Mouse (Mus musculus) hindbrain, embryonic 12.5 days (tissue): ENCODE results near the gene Ikzf2. TPM values are rescaled to one million over a fixed set of nuclear protein-coding genes. Genes with fewer than 3 reads are reported as not detected.

ENCODE experiments used
- ATAC-seq: fragments of 200-750 bp; cut with Nextera tagmentation; 2 replicates; pipeline ENCODE4 v1.8.0; 2017; ENCODE audit warnings: moderate TSS enrichment; ENCODE audit not compliant: low FRiP score
- H3K27ac ChIP-seq: fragments of 300-500 bp; sonication (generic); 2 replicates; pipeline ENCODE4 v1.5.1; 2016; ENCODE audit warnings: mild to moderate bottlenecking
- H3K27me3 ChIP-seq: fragments of 300-500 bp; sonication (generic); 2 replicates; pipeline ENCODE4 v1.6.1; 2016; ENCODE audit warnings: mild to moderate bottlenecking
- H3K36me3 ChIP-seq: fragments of 300-500 bp; sonication (generic); 2 replicates; pipeline ENCODE4 v1.6.1; 2016; ENCODE audit warnings: mild to moderate bottlenecking
- H3K4me1 ChIP-seq: fragments of 300-500 bp; sonication (generic); 2 replicates; pipeline ENCODE4 v1.6.1; 2016
- H3K4me2 ChIP-seq: fragments of 300-500 bp; sonication (generic); replicated peaks from 2 replicates; pipeline ENCODE4 v1.6.1; 2016; ENCODE audit warnings: mild to moderate bottlenecking
- H3K4me3 ChIP-seq: fragments of 300-500 bp; sonication (generic); 2 replicates; pipeline ENCODE4 v1.5.1; 2016; ENCODE audit warnings: mild to moderate bottlenecking
- H3K9ac ChIP-seq: fragments of 300-500 bp; sonication (generic); 2 replicates; pipeline ENCODE4 v1.6.1; 2016; ENCODE audit warnings: mild to moderate bottlenecking, moderate library complexity
- H3K9me3 ChIP-seq: fragments of 300-500 bp; sonication (generic); replicated peaks from 2 replicates; pipeline ENCODE4 v1.6.1; 2016; ENCODE audit warnings: mild to moderate bottlenecking
- WGBS: fragments of 180-500 bp; shearing (Covaris S2); methylation state at CpG from one replicate; pipeline ENCODE4 v1.1.7; 2016; 5-methylcytosine and 5-hydroxymethylcytosine counted together
- polyA plus RNA-seq: library from polyadenylated mRNA; unstranded; fragments of >200 nt; fragmentation: Nextera tagmentation; extraction: Ambion mirVana; gene quantifications from 2 replicates; pipeline ENCODE4 v1.2.1, GENCODE M21; 2016

Gene Ikzf2
- polyA plus RNA-seq, 1 experiment from 2014 or later: 6.2 TPM

GRCm38 (mm10) chr1:69685049-69685889, 1.8 kb downstream of the Ikzf2 start:
- H3K9ac ChIP-seq: peak overlapping the region; percentile 51
- ATAC-seq: no peak
- H3K9me3 ChIP-seq: no peaks in the 10 kb centered on the region
- peak overlapping the region; percentile 76 for H3K4me3 ChIP-seq
- H3K36me3 ChIP-seq: no peaks in the 10 kb centered on the region
- H3K27me3 ChIP-seq: no peaks in the 10 kb centered on the region
- H3K27ac ChIP-seq: peak overlapping the region; percentile 30; the same call in 1 of the 2 replicates
- WGBS: 2% methylated on average over 11 of the region's 11 CpGs
- H3K4me2 ChIP-seq: peak overlapping the region; percentile 73
- peaks cover 9% of the 10 kb centered on the region; the same call in 1 of the 2 replicates for H3K4me1 ChIP-seq

DNA sequence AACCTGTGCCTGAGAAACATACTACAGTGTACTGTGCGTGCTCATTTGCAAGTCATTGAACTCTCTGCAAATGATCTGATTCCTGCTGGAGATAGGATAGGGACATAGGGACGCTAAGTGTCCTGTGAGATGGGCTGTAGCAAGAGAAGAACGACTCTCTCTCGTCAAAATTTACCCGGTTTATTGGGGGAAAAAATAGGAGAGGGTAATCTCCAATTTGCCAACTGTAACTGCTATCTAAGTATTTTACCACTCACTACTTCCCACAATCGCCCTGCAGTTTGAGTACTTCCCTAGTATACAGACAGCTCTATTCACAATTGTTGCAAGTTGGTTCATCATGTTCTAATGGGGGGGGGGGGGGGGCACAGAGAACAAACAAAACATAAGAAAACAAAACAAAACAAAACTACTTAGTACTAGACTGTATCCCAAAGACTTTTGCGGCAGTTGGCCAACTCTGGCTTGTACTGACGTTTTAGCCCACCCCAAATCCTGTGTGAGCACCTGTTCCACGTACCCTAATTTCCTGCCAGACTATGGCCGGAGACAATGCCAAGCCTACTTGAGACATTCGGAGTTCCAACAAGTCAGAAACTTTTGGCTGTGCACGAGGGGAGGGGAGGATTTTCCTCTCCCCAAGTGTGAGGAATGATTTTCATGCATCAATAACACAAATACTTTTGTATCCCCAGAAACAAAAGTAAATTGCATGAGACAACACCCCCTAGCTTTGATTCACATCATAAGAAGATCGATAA, 2.6 kb downstream of the Ikzf2 start:
- Histone ChIP-seq H3K4me2 (peak overlapping the region; percentile 73), H3K9ac (no peak overlapping the region), H3K27me3 (no peaks in the 10 kb centered on the region), H3K9me3 (no peaks in the 10 kb centered on the region), H3K36me3 (no peaks in the 10 kb centered on the region), H3K4me3 (peak overlapping the region; percentile 76), H3K27ac (no peak overlapping the region), H3K4me1 (peaks cover 9% of the 10 kb centered on the region; the same call in 1 of the 2 replicates)
- WGBS: 33% methylated on average over 13 of the region's 13 CpGs
- ATAC-seq: no peak

DNA sequence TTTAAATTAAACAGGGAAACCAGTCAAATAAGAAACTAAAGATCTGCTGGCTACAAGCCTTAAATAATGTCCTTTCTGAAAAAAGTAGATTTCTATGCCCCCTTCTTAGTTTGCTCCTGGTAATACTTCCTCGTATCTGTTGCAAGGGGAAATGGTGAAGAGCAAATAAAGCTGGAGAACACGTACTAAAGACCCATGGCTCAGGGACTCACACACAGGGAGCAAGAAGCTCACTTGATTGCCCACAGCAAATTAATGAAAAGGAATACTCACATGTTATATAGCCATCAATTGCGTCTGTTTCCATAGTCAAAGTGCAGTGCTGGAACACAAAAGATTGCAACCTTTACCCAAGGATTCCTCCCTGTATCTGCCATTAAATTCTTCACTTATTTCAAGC, 3.2 kb downstream of the Ikzf2 start:
- Histone ChIP-seq H3K9ac (no peak overlapping the region), H3K4me1 (peaks cover 8% of the 10 kb centered on the region; the same call in 1 of the 2 replicates), H3K27ac (no peak overlapping the region), H3K27me3 (no peaks in the 10 kb centered on the region), H3K4me3 (no peak overlapping the region), H3K9me3 (no peaks in the 10 kb centered on the region), H3K36me3 (no peaks in the 10 kb centered on the region), H3K4me2 (0 out of 2 replicates have a peak overlapping the region, but pooled peaks have one; percentile 73)
- no peak for ATAC-seq
- 74% methylated on average over 3 of the region's 3 CpGs for WGBS

DNA sequence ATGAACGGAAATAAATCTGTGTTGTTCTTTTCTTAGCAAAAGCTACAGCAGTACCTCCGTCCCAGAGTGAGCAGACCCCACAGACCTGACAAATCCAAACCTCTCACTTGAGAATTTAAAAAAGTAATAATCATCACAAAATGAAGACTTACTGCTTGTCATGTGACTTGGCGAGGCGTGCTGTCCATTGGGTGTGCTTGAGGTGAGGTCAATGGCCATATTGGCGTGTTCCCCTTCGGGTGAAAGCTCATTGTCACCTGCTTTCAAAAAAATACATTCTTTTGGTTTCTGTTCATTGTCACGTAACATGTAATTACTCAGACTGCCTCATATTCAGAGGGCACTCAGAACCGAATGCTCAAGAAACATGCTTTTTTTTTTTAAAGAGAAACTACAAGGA, 4.0 kb downstream of the Ikzf2 start:
- H3K4me1 ChIP-seq: peaks cover 7% of the 10 kb centered on the region; the same call in 1 of the 2 replicates
- H3K27me3 ChIP-seq: no peaks in the 10 kb centered on the region
- H3K9ac ChIP-seq: no peak overlapping the region
- no peak overlapping the region for H3K27ac ChIP-seq
- H3K36me3 ChIP-seq: no peaks in the 10 kb centered on the region
- no peak for ATAC-seq
- H3K4me2 ChIP-seq: no peak overlapping the region
- WGBS: 86% methylated on average over 8 of the region's 8 CpGs
- no peak overlapping the region for H3K4me3 ChIP-seq
- H3K9me3 ChIP-seq: no peaks in the 10 kb centered on the region

DNA sequence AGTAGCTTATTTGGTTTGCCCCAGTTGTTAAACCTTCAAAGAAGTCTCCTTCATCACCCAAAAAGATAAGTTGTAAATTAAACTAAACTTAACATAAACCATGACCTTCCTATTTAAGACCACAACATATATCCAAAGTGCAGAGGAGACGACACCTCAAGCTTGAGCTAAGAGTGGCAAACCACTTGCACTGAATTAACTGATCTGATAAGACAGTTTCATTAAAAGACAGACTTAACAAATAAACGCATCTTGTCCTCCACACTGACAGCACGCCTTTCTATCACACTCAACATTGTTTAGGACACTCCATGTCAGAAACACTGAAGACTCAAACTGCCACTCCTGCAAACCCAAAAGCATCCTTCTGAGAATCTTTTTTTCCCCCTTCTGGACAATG, 4.8 kb downstream of the Ikzf2 start:
- 87% methylated on average over 3 of the region's 3 CpGs for WGBS
- Histone ChIP-seq H3K27me3 (no peaks in the 10 kb centered on the region), H3K9ac (no peak overlapping the region), H3K9me3 (no peaks in the 10 kb centered on the region), H3K4me1 (peaks cover 7% of the 10 kb centered on the region; the same call in 1 of the 2 replicates), H3K4me2 (no peak overlapping the region), H3K4me3 (no peak overlapping the region), H3K27ac (no peak overlapping the region), H3K36me3 (no peaks in the 10 kb centered on the region)
- no peak for ATAC-seq

- Histone ChIP-seq H3K27me3 (no peaks in the 10 kb centered on the region), H3K27ac (no peak overlapping the region), H3K9ac (no peak overlapping the region), H3K9me3 (no peaks in the 10 kb centered on the region), H3K4me3 (no peak overlapping the region), H3K4me1 (peaks cover 7% of the 10 kb centered on the region; the same call in 1 of the 2 replicates), H3K4me2 (no peak overlapping the region), H3K36me3 (no peaks in the 10 kb centered on the region)
- no peak for ATAC-seq
- whole genome bisulfite sequencing: 86% methylated on average over 5 of the region's 5 CpGs
Measured at GRCm38 (mm10) chr1:69681003-69681402, 6.0 kb downstream of the Ikzf2 start.

GRCm38 (mm10) chr1:69680501-69680900, 6.5 kb downstream of the Ikzf2 start:
- no peaks in the 10 kb centered on the region for H3K27me3 ChIP-seq
- no peak overlapping the region for H3K4me3 ChIP-seq
- no peak overlapping the region for H3K4me2 ChIP-seq
- no peak overlapping the region for H3K27ac ChIP-seq
- ATAC-seq: no peak
- no peak overlapping the region for H3K9ac ChIP-seq
- no peaks in the 10 kb centered on the region for H3K36me3 ChIP-seq
- 89% methylated on average over 4 of the region's 4 CpGs for WGBS
- no peaks in the 10 kb centered on the region for H3K9me3 ChIP-seq
- H3K4me1 ChIP-seq: peaks cover 6% of the 10 kb centered on the region; the same call in 1 of the 2 replicates

DNA sequence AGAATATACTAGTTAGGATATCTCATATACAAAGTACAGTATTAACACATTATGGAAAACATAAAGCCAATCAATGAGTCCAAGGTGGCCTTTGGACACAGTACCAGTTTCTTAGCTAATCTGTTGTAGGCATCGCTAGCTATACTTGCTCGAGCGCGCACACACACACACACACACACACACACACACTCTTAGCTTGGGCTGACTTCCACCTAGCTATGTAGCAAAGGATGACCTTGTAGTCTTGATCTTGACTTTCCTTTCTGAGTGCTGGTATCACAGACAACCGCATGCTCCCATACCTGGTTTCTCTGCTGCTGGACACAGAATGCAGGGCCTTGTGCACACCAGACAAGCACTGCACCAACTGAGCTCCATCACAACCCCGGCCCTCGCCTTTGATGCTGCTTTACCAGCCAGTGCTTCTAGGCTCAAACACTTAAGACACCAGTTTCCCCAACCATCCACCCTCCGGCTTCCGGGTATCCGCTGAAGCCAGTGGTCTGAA, 17.1 kb downstream of the Ikzf2 start:
- Histone ChIP-seq H3K27ac (no peak overlapping the region), H3K9ac (no peak overlapping the region), H3K4me3 (no peak overlapping the region), H3K4me1 (no peaks in the 10 kb centered on the region), H3K27me3 (no peaks in the 10 kb centered on the region), H3K9me3 (no peaks in the 10 kb centered on the region), H3K36me3 (no peaks in the 10 kb centered on the region), H3K4me2 (no peak overlapping the region)
- ATAC-seq: no peak
- WGBS: 95% methylated on average over 10 of the region's 10 CpGs

DNA sequence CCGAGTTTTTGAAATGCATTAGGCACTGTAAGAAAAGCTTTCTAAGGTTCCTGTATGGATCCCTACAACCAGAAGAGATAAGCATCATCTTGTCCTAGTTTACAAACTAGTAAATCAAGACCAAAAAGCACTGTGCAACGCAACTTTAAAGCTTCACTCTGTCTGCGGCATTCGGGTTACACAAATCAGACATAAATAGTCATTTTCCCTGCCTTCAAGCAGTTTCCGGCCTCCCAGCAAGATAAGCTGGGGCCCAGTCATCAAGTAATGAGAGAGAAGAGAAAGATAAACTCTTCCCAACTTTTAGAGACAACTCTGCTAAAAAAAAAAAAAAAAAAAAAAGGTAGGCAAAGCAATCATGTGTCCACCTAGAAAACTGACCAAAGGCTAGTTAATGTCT, 19.6 kb downstream of the Ikzf2 start:
- 92% methylated on average over 5 of the region's 5 CpGs for WGBS

DNA sequence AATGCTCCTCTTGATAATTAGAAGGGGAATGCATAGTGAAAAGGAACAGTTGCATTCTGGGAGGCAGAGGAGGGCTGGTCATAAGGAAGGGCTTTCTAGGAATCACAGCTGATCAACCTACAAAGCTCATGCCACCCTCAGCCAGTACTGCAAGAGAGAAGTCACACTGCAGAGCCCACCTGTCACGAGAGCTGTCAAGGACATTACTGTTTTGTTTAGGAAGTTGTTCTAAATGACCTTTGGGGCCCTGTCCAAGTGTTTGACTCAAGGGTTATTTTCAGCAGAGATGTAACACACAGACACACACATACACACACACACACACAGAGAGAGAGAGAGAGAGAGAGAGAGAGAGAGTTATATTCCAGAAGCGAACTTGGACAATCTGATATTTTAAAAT, 27.3 kb downstream of the Ikzf2 start:
- Histone ChIP-seq H3K27ac (no peak overlapping the region), H3K9me3 (no peaks in the 10 kb centered on the region), H3K4me2 (no peak overlapping the region), H3K4me3 (no peak overlapping the region), H3K9ac (no peak overlapping the region), H3K36me3 (no peaks in the 10 kb centered on the region), H3K27me3 (no peaks in the 10 kb centered on the region), H3K4me1 (peaks cover 14% of the 10 kb centered on the region)
- ATAC-seq: no peak
- 75% methylated on average over 2 of the region's 2 CpGs for WGBS

More for the DNA sequence above, 19.6 kb downstream of the Ikzf2 start:
- H3K9ac ChIP-seq: no peak overlapping the region
- no peaks in the 10 kb centered on the region for H3K36me3 ChIP-seq
- no peak overlapping the region for H3K27ac ChIP-seq
- H3K4me1 ChIP-seq: no peaks in the 10 kb centered on the region
- no peaks in the 10 kb centered on the region for H3K27me3 ChIP-seq
- no peaks in the 10 kb centered on the region for H3K9me3 ChIP-seq
- H3K4me3 ChIP-seq: no peak overlapping the region
- no peak for ATAC-seq
- H3K4me2 ChIP-seq: no peak overlapping the region

GRCm38 (mm10) chr1:69658051-69658450, 29.0 kb downstream of the Ikzf2 start:
- H3K27ac ChIP-seq: no peak overlapping the region
- no peak overlapping the region for H3K4me3 ChIP-seq
- no peak overlapping the region for H3K9ac ChIP-seq
- H3K4me2 ChIP-seq: no peak overlapping the region
- no peaks in the 10 kb centered on the region for H3K27me3 ChIP-seq
- H3K9me3 ChIP-seq: no peaks in the 10 kb centered on the region
- peaks cover 14% of the 10 kb centered on the region for H3K4me1 ChIP-seq
- no peaks in the 10 kb centered on the region for H3K36me3 ChIP-seq
- 37% methylated on average over 6 of the region's 6 CpGs for WGBS
- ATAC-seq: no peak

DNA sequence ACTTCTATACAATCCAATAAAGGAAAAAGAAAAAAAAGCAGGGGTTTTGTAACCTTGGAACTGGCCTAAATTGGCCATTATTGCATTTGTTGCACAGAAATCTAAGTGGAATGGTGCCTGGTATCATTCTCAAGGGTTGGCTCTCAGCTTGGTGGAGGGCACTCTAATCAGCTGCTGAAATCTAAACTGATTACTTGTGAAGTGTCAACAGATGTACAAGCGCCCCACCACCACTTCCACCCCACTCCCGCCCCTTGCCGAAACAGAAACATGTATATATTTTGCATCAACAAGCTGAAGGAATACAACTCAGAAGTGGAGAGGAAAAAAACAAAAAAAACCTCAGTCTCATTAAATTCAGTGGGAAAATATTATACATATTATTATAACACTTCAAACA, 29.6 kb downstream of the Ikzf2 start:
- no peaks in the 10 kb centered on the region for H3K27me3 ChIP-seq
- H3K4me2 ChIP-seq: no peak overlapping the region
- H3K9ac ChIP-seq: no peak overlapping the region
- no peak overlapping the region for H3K4me3 ChIP-seq
- H3K9me3 ChIP-seq: no peaks in the 10 kb centered on the region
- H3K27ac ChIP-seq: no peak overlapping the region
- H3K4me1 ChIP-seq: peaks cover 14% of the 10 kb centered on the region
- no peak for ATAC-seq
- no peaks in the 10 kb centered on the region for H3K36me3 ChIP-seq
- WGBS: 76% methylated on average over 3 of the region's 3 CpGs
